Mouse (Mus musculus) skeletal muscle tissue, adult 2 months (tissue): Measurements from ENCODE around the gene Inip.

Source experiments
- DNase-seq: peaks from one replicate; pipeline ENCODE4 v3.0.0-alpha.2; 2012; ENCODE audit warnings: low read depth, low spot score

Gene Inip

GRCm38 (mm10) chr4:59772171-59772879 is 29.1 kb downstream of the Inip start:
- no peak for DNase-seq

GRCm38 (mm10) chr4:59767717-59768116 is 33.7 kb downstream of the Inip start:
- DNase-seq, result no peak

DNA sequence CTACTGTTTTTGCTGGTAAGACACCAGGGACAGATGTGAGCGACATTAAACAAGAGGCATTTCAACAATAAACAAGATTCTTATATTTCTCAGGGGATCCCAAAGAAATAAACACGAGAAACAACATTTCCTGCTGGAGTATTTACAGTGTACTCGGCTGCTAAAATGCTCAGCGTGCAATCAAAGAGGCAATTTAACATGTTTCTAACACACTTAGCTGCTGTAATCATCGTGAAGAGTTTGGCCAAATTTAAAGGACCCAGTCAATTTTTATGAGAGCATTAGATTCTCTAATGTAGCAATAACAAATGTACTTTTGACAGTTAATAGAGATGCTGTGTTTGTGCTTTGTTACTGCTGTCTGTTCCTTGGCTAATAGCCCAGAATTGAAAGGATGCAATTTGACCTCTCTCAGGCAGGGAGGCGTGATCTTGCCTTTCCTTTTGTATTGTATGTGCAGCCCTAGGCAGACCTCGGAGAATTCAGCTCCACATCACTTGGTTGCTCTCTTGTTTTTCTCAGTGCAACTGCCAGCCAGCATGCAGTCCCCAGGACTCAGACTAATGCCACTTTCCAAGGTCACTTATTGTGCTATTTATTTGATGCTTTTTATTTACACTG is 35.9 kb downstream of the Inip start:
- peak; percentile 13 for DNase-seq

GRCm38 (mm10) chr4:59764950-59765349 is 36.4 kb downstream of the Inip start:
- no peak for DNase-seq

DNA sequence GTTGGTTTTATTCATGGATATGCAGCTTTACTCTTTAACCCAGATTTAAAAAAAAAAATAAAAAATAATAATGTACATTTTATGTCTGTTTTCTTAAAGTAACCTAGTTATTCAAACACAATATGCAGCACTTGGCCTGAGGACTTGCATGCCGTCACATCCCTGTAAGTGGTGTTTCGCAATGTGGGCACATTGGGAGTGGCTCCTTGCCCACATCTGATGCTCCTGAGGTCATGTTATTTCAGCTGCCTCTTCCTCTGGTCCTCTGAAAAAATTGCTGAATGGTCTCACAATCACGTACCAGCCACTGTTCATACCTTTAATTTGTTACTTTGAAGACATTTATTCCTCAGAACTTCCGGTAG is 40.0 kb downstream of the Inip start:
- peak; percentile 54 for DNase-seq

- DNase-seq, result peak; percentile 27
These were observed 40.6 kb downstream of the Inip start for GRCm38 (mm10) chr4:59760636-59761364.

DNA sequence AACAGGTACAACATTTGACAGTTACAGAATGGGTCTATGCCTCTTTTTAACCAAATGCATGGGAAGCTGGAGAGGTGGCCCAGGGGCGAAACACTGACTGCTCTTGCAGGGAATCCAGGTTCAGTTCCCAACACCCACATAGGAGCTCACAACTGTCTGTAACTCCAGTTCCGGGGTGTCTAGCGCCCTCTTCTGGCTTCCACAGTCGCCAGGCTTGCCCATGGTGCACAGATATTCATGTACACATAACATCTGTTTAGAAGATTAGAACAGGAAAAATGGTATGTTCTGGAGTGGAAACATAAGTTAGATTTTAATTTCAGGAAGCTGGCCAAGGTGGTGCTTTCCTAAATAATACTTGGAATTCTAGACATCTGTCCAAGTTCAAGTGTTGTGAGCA is 41.4 kb downstream of the Inip start:
- DNase-seq, result no peak

DNA sequence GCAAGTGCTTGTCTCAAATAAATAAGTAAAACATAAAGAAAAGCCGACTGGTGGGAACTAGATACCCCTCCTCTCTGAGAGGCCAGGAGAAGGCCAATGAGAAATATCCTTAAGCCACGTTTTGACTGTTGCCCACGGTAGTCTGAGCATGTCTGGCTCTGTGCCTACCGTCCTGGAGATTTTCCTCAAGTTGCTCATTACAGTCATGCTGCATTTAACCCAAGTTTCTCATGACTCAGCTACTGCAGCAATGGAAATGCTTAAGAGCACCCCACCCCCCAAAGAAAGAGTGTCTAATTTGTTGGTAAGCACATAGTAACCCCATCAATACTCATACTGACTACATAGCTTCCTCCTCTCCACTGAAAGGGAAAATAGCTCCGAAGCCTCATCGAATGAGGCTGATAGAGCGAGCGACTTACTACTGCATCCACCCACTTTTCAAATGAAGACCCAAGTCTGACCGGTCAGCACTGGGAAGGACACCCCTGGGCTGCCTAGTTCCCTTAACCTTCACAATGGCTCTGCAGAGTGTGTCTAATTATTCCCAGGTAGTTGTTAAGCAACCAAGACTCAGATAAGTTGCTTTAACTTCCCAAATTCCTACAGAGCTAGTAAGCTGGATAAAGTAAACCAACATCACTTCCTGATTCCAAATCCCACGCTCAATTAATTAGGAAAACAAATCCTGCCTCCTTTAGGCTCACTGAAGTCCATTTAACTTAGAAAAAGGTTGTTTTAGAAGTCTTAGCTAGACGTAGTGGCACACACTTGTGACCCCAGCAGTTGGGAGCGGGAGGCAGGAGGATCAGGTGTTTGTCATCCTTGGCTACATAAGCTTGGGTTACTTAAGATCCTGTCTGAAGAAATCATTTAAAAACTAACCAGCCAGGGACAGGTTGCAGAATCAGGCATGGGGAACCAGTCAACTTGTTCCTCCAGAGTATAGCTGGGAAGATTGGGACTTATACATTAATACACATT is 43.6 kb downstream of the Inip start:
- no peak for DNase-seq

DNA sequence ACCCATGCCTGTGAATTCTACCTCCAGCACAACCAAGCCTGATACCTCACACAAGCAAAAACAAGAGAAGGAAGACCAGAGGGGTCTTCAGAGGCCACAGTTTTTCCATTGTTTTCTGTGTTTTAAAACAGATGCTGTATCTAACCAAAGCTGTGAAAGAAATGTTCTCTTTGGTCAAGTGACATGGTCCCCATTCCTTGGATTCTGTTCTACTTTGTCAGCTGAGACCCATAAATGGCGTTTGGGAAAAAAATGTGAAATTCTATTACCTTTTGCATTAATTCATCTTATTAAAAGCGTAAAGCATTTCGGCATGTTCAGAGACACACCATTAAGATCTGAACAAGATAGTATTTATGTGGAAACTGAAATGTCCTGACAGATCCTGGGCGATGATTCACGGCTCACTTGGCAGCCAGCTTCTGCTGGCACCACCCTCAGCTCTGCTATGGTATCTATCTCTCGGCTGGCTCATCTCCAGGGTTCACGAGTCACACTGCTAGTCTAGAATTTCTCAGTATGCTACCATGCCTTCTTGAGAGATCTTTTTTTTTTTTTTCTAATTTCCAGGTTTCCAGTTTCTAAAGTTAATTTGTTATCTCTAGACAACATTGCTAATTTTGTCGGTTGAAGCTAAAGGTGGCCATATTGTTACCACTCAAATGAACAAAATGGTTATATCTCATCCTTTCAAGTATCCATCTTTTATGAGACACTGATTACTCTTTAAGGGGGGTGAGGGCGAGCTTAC is 44.9 kb downstream of the Inip start:
- DNase-seq, result peak; percentile 78

GRCm38 (mm10) chr4:59753491-59754140 is 47.8 kb downstream of the Inip start:
- DNase-seq, result peak; percentile 43

- DNase-seq, result no peak
These were observed 61.5 kb downstream of the Inip start for GRCm38 (mm10) chr4:59739882-59740281.

DNA sequence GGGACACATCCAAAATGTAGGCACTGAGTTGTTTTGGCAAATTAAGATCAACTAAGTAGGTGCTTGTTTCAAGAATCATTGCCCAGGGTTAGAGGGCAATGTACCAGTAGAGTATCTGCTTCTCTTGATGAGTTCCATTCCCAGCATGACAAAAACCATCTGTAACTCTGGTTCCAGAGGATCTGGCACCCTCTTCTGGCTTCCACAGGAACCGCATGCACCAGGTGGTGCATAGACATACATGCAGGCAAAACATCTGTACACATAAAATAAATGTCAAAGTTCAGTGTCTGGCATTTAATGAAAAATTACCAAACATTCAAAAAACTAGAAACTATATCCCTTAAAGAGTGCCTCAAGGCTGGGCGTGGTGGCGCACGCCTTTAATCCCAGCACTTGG is 62.1 kb downstream of the Inip start:
- no peak for DNase-seq

GRCm38 (mm10) chr4:59731544-59731943 is 69.8 kb downstream of the Inip start:
- DNase-seq, result no peak

DNA sequence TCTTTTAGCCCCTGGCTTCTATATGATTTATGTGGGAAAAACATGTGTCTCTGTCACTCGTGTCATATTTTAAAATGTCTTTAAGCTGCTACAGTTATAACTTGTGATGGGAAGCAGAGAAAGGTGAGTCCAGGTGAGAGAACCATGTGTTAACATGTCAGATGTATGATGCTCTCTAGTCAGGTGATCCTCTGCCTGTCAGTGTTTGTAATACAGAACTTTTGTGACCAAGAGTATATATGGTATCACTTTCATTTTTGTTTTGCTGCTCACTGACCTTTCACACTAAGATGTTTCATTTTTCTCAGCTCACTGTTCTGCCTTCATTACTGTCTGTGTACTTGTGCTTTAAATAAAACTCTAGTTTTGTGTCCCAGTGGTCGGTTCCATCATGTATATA is 72.5 kb downstream of the Inip start:
- no peak for DNase-seq

DNA sequence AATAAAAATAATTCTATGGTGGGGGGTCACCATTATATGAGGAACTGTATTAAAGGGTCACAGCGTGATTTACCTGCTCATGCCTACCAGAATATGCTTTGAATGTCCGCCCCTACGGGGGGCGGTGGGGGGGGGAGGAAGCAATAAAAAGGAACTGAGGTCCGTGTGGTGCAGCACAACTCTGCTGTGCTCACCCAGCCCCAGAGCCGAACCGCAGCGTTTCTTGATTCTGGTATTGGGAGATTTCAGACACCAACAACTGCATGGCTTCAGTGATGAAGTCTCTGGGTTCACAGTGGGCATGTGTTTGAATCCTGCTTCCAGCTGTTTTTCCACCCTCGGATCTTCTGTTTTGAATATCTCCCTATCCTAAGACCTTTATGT is 73.5 kb downstream of the Inip start:
- DNase-seq, result no peak

- DNase-seq, result no peak
These were observed 74.1 kb downstream of the Inip start for GRCm38 (mm10) chr4:59727187-59727877.

- DNase-seq, result no peak
These were observed 74.9 kb downstream of the Inip start for GRCm38 (mm10) chr4:59726501-59726900.

- DNase-seq, result no peak
These were observed 75.8 kb downstream of the Inip start for GRCm38 (mm10) chr4:59725579-59725978.

GRCm38 (mm10) chr4:59721811-59722210 is 79.6 kb downstream of the Inip start:
- DNase-seq, result no peak
